Mouse (Mus musculus) adrenal gland, adult 2 months (tissue): ENCODE results near the gene Cldn13. TPM values are rescaled to one million over a fixed set of nuclear protein-coding genes. Genes with fewer than 3 reads are reported as not detected.
"Not testable (repeated sequence)": the region's sequence is repeated elsewhere in the genome, so short reads cannot be mapped to it uniquely, and the experiment has no call there.

ENCODE experiments used
- DNase-seq: peaks from one replicate; pipeline ENCODE4 v3.0.0; 2021
- polyA plus RNA-seq: library from polyadenylated mRNA; depleted of rRNA; stranded (reverse); fragments of >200 nt; gene quantifications from 2 replicates; pipeline ENCODE4 v1.2.3, GENCODE M21; 2012
- total RNA-seq, 2 experiments: library from RNA; stranded (reverse); gene quantifications; 2 replicates each; pipeline ENCODE4 v1.2.3; 2021

Gene Cldn13
- total and polyA plus RNA-seq, 3 experiments: not detected

DNA sequence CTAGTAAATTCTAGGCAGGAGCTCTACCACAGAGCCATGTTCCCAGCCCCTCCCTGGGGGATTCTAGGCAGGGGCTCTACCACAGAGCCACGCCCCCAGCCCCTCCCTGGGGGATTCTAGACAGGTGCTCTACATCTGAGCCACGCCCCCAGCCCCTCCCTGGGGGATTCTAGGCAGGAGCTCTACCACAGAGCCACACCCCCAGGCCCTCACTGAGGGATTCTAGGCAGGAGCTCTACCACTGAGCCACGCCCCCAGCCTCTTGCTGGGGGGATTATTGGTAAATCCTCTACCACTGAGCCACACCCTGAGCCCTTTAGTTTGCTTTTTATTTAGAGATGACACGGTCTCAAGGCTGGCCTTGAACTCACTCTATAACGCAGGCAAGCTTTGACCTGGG lies 18.4 kb upstream of the Cldn13 start:
- not testable (repeated sequence) for DNase-seq

DNA sequence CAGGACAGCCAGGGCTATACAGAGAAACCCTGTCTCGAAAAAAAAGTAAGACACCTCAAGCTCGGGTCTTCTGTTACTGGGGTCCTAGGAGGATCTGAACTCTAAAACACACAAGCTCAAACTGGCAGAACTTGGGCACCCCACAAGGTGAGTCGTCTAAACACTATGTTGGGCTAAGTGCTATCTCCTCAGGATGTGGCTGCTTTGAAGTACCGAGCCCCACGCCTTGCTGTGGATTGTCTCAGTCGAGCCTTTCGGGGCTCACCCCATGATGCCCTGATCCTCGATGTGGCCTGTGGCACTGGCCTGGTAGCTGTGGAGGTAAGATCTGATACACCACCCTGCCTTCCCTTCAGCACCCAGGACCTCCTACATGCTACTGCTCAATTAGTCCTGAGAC lies 18.0 kb upstream of the Cldn13 start:
- DNase-seq: no peak

DNA sequence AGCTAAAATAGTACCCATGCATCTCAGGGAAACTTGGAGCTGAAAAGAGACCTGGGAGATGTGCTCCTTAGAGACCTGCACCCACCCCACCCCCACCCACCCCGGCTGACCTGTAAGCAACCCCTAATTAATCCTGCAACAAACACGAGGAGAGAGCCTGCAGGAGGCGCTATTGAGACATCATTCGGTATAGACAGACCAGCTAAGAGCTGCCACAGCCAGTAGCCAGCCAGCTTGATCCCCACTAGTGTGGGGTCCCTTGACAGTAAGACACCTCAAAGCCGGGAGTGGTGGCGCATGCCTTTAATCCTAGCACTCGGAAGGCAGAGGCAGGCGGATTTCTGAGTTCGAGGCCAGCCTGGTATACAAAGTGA lies 17.6 kb upstream of the Cldn13 start:
- peak; percentile 44 for DNase-seq

DNA sequence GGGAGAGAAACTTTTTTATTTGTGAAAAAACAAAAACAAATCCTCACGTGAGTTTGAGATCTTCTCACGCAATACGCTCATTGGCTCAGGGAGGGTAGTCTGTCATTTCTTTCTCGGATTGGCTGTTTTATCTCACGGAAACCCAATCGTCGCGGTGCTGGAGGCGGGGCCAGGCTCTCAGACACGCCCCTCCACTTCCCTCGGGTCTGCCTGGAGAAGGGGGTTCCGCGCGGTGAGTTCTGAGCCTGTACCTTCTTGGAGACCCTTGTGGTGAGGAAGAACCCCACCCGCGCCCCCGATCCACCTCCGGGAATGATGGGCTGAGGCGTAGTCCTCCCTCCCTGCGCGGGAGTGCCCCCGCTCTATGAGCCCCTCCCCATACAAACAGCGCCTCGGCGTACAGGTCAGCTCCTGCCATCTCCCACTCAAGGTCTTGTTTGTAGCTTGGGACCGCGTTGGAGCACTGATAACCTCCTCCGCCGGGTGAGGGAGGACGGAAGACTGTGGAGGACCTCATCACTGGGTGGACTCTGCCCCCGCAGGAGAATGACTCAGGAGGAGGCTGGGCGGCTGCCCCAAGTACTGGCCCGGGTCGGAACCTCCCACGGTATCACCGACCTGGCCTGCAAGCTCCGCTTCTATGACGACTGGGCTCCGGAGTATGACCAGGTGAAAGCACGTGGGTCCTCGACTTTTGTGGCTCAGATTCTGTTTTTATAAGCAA lies 17.0 kb upstream of the Cldn13 start, which contains the start of gene Mettl27:
Gene Mettl27, plus strand, starts transcription at position 190 of the 724 bp plus-strand sequence.
- peak; percentile 93 for DNase-seq

DNA sequence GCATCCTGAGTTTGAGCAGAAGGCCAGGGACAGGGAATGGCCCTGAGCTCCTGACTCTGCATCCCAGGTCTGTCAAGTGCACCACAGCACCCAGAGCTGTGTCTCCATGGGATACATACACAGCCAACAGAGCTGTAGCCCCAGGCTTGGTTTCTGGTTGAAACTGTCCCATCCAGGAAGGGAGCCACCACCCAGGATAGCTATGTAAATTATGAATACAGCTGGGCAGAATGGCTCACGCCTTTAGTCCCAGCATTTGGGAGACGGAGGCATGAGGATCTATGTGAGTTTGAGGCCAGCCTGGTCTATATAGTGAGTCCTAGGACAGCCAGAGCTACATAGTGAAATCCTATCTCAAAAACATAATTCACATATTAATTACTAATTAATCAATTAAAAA lies 14.7 kb upstream of the Cldn13 start:
- DNase-seq: no peak

DNA sequence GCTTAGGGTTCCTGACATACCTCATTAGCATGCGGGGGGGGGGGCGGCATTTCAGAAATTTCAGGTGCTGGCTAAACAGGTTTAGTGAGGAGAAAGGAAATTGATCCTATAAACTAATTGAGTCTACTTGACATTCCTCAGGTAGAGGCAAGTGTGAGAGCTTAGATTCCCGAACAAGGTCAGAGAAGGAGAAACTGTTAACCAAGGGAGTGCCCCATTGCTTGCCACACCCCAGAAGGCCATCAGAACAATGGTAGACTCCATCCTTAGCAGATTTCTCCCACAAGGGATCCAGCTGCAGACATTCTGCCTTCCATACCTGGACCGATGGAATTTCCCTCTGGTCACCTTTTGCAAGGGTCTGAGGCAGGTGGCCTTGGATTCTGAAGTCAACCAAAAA lies 11.4 kb upstream of the Cldn13 start:
- DNase-seq: no peak

DNA sequence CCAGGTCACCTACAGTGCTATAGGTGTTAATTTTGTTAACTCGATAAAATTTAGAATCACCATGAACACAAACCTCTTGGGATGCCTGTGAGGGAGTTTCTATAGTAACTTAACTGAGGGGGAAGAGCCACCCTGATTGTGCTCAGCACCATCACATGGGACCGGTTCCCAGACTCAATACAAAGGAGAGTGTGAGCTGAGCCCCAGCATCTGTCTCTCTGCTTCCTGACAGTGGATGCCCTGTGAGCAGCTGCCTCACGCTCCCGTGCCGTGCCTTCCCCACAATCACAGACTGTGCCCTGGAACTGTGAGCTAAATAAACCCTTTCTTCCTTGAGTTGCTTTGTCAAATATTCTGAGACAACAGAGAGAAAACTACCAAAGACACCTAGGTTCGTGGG lies 7.8 kb upstream of the Cldn13 start:
- no peak for DNase-seq

DNA sequence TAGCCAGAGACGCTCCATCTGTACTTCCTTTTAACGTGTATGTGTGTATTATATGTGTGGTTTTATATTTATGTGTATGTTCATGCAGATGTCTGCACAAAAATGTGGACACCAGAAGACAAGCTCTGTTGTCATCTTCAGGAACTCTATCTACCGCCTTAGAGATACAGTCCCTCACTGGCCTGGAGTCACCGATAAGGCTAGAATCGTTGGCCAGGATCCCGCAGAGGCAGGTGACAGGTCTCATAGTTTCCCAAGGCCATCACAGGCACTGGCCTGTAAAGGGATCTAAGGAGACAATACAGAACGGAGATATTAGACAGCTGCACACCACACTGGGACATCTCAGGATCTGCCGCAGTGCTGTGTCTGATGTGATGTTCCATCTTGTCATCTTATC lies 5.8 kb upstream of the Cldn13 start:
- no peak for DNase-seq

DNA sequence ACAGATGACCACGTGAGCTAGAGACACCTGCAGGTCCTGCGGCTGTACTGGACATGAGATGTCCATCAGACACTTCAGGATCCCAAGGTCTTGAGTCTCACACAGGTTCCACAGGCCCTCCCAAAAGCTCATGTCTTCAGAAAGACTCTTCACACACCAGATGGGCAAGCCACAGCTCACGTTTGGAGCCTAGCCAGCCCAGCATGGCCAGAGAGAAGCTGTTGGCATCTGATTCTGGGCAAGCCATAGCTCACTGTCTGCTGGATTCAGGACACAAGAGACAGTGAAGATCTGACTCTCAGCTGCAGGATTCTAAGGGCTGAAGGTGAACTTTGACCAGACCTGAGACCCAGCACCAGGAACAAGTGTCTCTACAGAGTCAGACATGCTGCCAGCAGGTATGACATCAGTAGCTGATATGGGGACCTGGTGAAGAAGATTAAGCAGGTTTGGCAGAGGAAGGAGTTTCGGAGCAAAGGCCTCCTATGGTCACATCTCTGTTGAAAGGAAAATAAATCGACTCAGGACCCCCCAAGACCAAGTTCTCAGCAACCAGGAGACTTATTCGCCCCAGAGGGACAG lies 4.9 kb upstream of the Cldn13 start:
- DNase-seq: no peak

DNA sequence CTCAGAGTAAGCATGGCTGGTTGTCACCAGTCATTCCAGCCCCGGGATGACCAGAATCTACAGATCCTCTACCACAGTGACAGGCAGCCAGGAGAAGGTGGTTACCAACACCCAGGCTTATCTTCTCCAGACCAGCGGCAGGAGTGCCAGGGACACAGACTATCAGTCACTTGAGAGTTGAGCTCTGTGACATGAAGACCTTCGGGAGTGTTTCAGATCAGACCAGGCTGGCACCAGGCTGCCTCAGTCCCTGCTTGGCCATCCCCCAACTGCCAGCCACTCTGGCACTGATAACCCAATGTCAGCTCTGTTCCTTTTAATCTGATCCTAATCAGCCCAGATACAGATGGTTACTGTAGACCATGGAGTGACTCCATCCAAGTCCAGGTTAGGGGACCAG lies 3.8 kb upstream of the Cldn13 start:
- DNase-seq: peak; percentile 22

DNA sequence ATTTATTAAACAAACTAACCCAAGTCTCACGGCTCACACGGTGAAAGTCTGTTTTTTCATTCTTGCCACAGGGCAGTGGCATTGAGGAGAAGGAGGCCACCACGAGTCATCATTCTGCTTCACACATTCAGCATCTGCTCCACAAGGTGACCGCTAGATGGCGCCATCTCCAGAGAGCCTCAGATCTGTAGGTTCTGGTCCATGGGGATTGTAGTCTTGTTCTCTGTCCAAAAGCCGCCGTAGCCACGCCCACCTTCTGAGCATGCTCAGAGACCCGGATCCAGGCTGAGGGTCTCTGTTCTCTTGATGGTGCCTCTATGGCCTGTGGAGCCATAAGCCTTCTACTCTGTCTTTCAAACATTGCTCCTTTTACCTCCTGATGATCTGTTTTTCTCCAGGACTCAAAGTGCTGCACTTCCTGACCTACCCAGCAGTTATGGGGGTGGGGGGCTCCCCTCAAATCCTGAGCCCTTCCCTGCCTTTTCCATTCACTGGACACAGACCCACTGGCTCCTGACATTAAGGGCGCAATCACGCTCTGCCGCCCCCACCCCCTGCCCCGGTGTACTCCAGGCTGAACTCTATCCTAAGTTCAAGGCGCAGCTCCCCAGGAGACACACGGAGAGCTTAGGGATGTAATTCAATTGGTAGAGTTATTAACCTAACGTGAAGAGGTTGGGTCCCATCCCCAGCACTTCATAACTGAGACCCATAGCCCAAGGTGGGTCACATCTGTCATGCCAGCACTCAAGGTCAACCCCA lies 2.9 kb upstream of the Cldn13 start:
- DNase-seq: peak; percentile 64

DNA sequence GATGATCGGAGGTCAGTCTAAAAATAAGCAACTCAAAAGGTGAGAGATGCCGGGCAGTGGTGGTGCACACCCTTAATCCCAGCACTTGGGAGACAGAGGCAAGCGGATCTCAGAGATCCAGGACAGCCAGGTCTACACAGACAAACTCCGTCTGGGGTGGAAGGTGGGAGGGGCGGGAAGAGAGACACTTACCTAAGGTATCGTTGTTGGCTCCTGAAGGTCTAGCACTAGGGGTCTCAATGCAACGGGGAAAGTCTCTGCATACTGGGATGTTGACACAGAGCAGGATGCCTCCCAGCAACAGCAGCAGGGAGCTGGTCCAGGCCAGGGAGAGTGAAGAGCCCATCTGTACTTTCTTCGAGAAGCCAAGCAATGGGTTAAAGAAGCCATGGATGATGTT lies 816 bp downstream of the Cldn13 start:
- DNase-seq: no peak

DNA sequence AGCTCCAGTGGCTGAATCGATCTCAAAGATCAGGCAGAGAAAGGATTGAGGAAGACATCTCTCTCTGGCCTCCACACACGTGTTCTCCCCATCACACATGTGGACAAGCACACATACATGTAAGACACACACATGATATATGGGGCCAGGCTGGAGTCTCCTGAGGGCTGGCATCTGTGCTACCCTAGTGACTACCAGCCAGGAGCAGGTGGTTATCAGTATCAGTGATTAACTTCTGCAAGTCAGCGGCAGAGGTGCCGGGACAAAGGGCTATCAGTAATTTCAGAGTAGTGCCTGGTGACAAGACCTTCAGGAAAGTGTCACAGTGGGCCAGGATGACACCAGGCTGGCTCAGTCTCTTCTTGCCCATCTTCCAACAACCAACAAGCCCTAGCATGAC lies 1.6 kb downstream of the Cldn13 start:
- DNase-seq: no peak

DNA sequence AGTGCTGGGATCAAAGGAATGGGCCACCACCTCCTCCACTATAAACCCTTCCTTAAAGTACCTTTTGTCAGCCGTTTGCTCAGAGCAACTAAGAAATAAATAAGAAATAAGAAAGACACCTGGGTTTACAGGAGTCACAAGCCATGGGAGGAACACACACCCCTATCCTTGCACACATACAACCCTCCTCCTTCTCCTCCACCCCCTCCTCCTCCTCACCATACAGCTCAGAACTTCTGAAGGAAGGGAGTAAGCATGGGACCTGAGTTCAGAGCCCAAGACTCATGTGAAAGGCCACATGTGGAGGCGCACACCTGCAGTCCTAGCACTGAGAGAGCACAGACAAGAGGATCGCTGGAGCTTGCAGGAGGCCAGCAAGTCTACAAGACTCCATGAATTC lies 2.0 kb downstream of the Cldn13 start:
- no peak for DNase-seq

DNA sequence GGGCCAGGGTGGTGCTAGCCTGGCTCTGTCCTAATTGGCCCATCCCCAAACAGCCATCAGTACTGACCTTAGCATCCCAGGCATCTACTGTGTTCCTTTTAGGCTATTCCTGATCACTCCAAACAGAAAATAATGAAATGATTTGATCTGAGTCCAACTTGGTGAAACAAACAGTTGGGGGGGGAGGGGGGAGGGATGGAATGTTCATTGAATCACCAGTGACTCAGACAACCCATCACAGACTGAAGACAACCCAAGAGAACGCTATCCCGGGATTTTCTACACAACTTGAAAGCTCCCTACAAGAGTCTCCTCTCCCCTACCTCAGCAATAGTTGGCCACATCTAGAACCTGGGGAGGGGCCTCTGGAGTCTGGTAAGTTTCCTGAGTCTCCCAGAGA lies 3.4 kb downstream of the Cldn13 start:
- no peak for DNase-seq

DNA sequence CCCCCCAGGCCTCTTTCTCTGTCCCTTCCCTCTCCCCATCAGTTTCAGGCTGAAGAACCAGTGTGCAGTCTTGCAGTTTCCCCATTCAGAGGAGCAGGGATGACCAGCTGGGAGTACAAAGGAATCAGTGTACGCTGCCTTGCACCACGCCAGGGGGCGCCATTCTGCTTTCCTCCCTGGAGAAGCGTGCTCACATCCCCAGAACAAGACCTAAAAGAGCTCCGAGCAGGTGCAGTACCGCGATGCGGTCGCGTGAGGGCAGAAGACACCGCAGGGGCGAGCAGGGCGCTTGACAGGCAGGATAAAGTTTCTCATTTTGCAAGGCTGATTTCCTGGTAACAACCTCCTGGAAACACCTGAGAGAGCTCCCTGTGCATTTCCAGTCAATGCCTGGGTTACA lies 8.2 kb downstream of the Cldn13 start:
- DNase-seq: peak; percentile 93

DNA sequence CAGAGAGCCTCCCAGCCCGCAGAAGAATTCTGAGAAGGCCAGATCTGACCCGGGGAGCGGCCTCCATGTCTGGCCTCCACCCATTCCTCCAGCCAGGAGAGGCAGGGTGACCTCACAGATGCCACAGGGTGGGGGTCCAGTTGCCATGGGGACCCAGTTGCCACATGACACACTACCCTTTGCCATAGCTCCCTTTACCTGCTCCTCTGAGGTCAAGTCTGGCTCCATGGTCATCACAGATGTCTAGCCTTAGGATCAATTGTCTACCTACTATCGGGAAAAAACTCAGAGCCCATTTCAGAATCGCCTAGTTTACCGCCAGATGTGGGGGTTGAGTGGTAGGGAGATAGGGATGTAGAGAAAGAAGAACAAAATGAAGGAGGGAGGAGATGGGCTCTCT lies 8.7 kb downstream of the Cldn13 start, which contains the start of gene Tmem270:
Gene Tmem270, minus strand, starts transcription at position 101 of the 400 bp plus-strand sequence.
- no peak for DNase-seq

DNA sequence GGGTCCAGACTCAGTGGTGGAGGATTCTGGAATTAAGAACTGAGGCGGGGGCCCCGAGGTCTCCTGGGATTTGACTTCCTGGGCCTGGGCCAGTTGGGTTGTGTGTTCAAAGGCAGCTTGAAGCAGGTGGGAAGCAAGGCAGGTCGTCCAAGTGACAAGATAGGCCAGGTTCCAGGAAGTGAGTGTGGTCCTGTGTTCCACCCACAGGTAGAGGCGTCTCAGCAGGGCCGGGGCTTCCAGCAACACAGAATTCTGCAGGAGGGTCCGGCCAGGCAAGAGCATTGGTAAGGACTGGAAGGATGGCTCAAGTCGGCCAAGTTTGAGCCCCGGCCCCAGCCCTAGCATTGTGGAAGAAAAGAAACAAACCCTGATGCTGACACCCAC lies 13.7 kb downstream of the Cldn13 start:
- DNase-seq: no peak

DNA sequence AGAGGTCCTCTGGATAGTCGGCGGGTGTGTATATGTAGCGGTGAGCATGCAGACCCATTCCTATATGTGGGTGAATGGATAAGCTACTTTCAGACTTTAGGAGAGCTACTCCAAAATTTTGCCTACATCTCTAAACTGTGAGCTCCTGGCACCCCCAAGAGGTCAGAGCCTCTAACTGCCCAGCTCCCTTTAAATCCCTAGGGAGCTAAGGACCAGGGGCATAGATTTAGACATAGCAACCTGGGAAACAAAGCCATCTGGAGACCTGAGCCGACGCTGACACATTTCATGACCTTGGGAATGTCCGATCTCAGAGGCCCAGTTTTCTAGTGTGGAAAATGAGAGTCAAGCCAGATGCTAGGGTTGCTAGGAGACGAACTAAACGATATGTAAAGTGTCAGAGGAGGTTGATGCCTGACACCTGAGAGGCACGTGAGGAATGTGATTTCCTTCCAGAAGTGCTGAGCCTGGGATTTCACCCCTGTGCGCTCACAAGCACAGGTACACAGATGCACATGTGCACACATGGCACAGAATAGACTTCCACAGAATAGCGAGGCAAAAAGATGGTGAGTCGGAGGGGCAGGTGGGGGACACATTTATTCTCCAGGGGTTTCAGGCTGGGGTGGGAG lies 14.2 kb downstream of the Cldn13 start:
- peak; percentile 49 for DNase-seq

DNA sequence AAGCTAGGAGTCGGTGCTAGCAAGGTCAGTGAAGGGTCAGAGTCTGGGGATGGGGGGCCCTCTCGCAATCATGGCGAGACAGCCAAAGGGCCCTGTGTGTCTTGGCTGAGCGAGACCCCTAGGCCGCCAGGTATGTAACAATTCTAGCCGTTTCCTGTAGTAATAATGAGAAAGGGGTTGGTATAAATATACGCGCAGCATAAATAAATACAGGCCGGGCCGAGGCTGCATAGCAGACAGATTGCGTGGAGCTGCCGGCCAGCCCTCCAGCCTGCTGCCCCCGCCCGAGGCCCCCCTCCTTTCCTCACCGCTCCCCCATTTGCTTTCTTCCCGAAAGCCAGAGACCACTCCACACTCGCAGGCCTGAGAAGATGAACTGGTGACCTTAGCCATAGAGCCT lies 17.7 kb downstream of the Cldn13 start:
- no peak for DNase-seq

DNA sequence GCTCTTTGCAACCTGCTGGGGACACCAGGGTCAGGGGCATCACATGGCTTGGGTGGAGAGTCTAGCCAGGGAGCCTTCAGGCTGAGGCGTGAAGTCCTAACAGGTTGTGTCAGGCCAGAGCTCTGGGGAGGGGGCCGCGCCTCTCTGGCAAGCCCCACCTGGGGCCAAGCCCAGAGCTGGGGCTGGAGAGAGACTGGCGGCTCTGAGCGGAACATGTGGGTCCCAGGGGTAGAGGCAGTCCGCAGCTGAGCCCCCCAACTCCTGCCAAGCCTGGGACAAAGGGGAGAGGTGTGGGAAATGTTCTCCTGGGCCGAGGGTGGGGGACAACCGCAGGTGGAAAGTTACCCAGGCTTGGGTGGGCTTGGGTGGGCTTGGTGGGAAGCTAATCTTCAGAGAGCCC lies 18.4 kb downstream of the Cldn13 start:
- DNase-seq: no peak

DNA sequence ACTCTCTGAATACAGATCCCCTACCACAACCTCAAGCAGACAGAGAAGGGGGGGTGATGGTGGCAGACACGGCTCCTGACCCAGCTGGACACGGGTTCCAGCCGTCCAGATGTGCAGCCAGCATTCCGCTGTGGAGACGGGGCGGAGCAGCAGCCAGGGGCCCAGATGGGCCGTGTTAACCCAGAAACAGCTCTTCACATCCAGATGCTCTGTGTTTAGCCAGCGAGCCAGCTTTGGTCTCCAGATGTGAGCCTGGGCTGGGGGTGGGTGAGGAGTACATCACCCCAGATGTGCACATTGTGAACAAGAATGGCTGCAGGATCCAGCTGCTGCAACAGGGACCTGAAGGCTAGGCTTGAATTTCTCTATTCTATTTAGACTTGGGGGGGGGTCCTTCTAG lies 20.0 kb downstream of the Cldn13 start:
- no peak for DNase-seq

DNA sequence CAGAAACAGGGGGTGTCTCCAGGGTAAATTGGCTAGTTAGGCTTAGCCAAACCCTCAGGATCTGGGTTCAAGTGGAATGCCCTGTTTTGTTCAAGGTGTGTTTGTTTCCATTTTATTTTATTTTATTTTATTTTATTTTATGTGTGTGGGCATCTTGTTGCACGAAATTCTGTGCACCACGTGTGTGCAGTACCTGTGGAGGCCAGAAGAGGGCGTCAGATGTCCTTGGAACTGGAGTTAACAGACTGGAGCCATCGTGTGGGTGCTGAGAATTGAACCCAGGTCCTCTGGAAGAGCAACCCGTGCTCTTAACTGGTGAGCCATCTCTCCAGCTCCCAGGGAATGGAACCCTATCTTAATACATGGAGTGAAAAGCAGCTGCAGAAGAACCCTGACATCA lies 22.6 kb downstream of the Cldn13 start:
- DNase-seq: no peak
